Mouse (Mus musculus) lung, adult 2 months (tissue): Measurements from ENCODE around the gene Hic1. TPM values are rescaled to one million over a fixed set of nuclear protein-coding genes. Genes with fewer than 3 reads are reported as not detected.
A peak's percentile ranks its signal among the peaks of the same experiment; 100 is the strongest.
"Not testable (repeated sequence)": the region's sequence is repeated elsewhere in the genome, so short reads cannot be mapped to it uniquely, and the experiment has no call there.

Experiments used
- DNase-seq: peaks from one replicate; pipeline ENCODE4 v3.0.0; 2022
- H3K4me1 ChIP-seq: fragments of 200-500 bp; 2 replicates; pipeline ENCODE4 v1.6.1; 2011; ENCODE audit warnings: low read length; ENCODE audit not compliant: control insufficient read depth, insufficient read depth
- H3K4me3 ChIP-seq: fragments of 200-500 bp; replicated peaks from 2 replicates; pipeline ENCODE3; 2011; ENCODE audit warnings: low read depth, mild to moderate bottlenecking, control low read depth, low read length; ENCODE audit errors: extremely low read depth
- CTCF ChIP-seq: fragments of 200-500 bp; IDR thresholded peaks from 2 replicates; pipeline ENCODE4 v1.5.1; 2011; ENCODE audit warnings: mild to moderate bottlenecking, low read length, control low read depth; ENCODE audit not compliant: insufficient read depth
- POLR2A ChIP-seq: fragments of 200-500 bp; IDR thresholded peaks from 2 replicates; pipeline ENCODE4 v1.6.1; 2011; ENCODE audit warnings: low read depth, mild to moderate bottlenecking, control low read depth, low read length, borderline replicate concordance; ENCODE audit errors: extremely low read depth
- WGBS: fragments of 180-500 bp; shearing (Covaris S2); methylation state at CpG from one replicate; pipeline ENCODE4 v1.1.7; 2018; 5-methylcytosine and 5-hydroxymethylcytosine counted together
- polyA plus RNA-seq: library from polyadenylated mRNA; depleted of rRNA; stranded (reverse); fragments of >200 nt; gene quantifications from 2 replicates; pipeline ENCODE4 v1.2.3, GENCODE M21; 2012

Hic1 gene
- polyA plus RNA-seq, 1 experiment = 21.4 TPM

DNA sequence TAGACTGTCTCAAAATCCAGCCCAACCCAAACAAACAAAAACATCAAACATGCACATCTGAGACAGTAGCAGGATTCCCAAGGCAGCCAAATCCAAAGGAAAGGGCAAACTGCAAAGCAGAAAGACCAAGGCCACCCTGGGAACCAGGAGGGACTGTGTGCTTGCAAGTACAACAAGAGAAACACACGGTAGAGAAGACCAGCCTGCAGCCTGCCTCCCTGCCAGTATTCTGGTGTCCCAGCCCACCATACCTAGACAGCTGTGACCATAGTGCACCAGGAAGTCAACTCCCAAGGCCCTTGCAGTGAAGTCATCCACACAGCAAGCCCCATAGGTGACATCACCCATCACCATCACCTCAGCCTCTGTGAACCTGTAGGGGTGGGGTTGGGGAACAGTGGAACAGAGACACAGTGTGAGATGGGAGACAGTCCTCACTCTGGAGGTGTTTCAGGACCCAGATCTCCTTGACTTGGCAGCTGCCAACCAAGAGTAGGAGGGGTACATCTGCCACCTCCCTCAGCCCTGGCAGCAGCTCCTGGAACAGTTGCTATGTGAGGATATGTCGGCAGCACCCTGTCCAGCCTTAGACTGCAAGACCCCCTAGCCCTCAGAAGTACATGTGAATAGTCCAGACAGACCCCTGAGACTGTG is 14.7 kb upstream of the Hic1 start:
- DNase-seq = no peak
- WGBS = 71% methylated on average over 2 of the region's 2 CpGs

DNA sequence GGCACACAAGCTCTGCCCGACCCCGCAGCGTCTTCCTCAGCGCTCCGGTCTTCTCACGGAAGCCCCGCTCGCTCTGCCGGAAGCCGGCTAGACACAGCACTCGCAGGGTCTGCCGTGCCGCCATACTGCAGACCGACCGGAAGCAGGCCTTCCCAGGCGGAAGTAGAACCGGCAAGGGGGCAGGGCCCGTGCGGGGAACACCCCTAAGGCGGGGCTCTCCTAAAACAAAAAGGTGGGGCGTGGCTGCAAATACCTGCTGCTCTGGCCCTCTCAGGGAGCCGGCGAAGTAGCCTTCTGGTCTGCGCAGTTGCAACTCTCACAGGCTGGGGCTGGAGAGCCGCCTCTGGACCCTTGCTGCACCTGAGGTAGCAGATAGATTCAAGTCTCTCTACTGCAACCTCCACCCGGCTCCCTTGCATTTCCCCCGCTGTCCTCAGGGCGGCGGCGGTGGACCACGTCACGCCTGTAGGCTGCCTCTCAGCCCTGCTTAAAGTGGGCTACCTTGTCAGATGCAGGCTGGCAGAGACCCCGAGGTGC is 9.4 kb upstream of the Hic1 start, which contains the start of gene Ovca2:
TSS of gene Ovca2 (minus strand) at position 164 of the 537 bp plus-strand sequence.
- no peaks in the 10 kb centered on the region; the same call in 1 of the 2 replicates for H3K4me1 ChIP-seq
- DNase-seq = peak; percentile 90
- TF ChIP-seq CTCF = peak; percentile 67
- TF ChIP-seq POLR2A = peak; percentile 84
- peak within 1 kb of the TSS; percentile 78 for H3K4me3 ChIP-seq
- under 1% methylated on average over 33 of the region's 33 CpGs for WGBS

More for the DNA sequence above, 14.7 kb upstream of the Hic1 start:
- no peaks in the 10 kb centered on the region for H3K4me1 ChIP-seq
- no peak overlapping the region for H3K4me3 ChIP-seq
- TF ChIP-seq POLR2A (no peak), CTCF (no peak)

DNA sequence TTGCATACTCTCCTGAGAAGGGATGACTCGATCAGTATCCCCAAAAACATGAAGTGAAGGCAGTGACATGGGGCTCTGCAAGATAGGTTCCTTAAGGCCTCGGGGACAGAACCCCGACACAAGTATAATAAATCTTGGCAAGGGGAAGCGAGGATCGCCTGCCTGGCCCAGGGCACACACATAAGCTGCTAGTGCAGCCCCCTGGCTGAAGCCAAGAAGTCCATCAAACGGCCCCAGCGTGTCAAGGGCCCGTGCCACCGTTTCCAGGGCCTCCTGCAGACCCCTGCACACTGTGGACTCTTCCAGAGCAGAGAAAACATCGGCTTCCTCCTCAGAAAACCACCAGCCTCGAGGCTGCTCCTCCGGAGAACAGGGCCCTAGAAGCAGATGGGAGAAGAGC is 8.7 kb upstream of the Hic1 start:
- Histone ChIP-seq H3K4me1 (peaks cover 2% of the 10 kb centered on the region; the same call in 1 of the 2 replicates), H3K4me3 (peak overlapping the region; percentile 78)
- no peak for TF ChIP-seq CTCF
- no peak for TF ChIP-seq POLR2A
- no peak for DNase-seq
- 44% methylated on average over 12 of the region's 12 CpGs for WGBS

DNA sequence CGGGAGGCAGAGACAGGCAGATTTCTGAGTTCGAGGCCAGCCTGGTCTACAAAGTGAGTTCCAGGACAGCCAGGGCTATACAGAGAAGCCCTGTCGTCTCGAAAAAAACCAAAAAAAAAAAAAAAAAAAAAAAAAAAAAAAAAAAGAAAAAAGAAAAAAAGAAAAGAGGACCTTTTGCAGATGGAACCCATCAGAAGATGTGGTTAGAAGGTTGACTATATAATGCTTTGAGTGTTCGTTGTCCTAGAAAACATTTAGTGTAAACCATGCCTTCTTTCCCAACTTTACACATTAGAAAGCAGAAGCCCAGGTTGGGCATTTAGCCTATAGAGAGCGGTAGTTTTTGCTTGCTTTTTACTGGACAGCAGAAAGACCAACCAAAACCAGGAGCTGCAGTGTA is 5.3 kb upstream of the Hic1 start:
- WGBS = 60% methylated on average over 6 of the region's 6 CpGs
- H3K4me1 ChIP-seq, DNase-seq, H3K4me3 ChIP-seq: not testable (repeated sequence)

DNA sequence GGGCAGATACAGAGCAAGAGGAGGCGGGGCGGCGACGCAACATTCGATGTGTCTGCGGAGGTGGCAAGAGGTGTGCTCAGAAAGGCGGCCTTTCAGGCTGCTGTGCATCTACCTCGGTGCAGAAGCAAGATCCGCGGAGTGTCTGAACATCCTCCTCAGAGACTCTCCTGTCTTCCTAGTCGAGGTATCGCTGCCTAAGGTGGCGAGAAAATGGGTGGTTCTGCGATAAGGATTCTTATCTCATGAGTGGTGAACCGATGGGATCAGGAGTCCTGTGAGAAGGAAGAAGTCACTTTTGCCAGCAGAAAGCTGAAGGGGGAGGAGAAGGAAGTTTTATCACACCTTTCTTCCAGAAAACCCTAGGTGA is 4.5 kb upstream of the Hic1 start:
- TF ChIP-seq CTCF (no peak), POLR2A (no peak)
- Histone ChIP-seq H3K4me1 (peaks cover 11% of the 10 kb centered on the region; the same call in 1 of the 2 replicates), H3K4me3 (peak overlapping the region; percentile 54)
- no peak for DNase-seq
- WGBS = 3% methylated on average over 15 of the region's 15 CpGs

DNA sequence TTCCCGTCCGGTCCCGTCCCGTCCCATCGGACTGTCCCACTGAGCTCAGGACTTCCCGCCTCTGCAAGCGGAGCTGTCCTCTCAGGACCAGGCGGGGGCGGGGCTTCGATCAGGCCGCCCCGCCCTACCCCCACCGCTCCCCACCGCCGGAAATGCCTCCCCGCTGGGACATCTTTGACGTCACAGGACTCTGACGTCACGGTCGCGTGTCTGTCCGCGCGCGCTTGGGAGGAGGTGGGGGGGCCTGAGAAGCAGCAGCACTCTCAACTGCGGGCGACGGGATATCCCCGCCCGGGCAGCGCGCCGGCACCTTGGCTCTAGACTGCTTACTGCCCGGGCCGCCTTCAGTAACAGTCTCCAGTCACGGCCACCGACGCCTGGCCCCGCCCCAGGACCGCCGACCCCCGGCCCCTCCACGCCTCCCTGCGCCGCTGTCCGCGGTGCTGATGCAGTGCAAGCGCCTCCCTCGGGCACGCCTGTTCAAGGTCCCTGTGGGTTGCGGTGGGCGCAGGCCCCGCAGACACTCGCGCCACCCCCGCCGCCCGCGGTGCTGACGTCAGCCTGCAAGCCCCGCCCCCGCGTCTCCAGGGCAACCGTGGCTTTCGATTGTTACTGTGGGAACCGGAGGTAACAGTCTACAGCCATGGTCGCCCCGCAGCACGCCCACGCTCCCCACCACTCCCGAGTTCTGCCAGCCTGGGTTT is 3.9 kb upstream of the Hic1 start:
- peaks cover 11% of the 10 kb centered on the region; the same call in 1 of the 2 replicates for H3K4me1 ChIP-seq
- WGBS = 1% methylated on average over 70 of the region's 71 CpGs
- DNase-seq = peak; percentile 78
- TF ChIP-seq POLR2A (no peak), CTCF (no peak)
- H3K4me3 ChIP-seq = peak overlapping the region; percentile 54

DNA sequence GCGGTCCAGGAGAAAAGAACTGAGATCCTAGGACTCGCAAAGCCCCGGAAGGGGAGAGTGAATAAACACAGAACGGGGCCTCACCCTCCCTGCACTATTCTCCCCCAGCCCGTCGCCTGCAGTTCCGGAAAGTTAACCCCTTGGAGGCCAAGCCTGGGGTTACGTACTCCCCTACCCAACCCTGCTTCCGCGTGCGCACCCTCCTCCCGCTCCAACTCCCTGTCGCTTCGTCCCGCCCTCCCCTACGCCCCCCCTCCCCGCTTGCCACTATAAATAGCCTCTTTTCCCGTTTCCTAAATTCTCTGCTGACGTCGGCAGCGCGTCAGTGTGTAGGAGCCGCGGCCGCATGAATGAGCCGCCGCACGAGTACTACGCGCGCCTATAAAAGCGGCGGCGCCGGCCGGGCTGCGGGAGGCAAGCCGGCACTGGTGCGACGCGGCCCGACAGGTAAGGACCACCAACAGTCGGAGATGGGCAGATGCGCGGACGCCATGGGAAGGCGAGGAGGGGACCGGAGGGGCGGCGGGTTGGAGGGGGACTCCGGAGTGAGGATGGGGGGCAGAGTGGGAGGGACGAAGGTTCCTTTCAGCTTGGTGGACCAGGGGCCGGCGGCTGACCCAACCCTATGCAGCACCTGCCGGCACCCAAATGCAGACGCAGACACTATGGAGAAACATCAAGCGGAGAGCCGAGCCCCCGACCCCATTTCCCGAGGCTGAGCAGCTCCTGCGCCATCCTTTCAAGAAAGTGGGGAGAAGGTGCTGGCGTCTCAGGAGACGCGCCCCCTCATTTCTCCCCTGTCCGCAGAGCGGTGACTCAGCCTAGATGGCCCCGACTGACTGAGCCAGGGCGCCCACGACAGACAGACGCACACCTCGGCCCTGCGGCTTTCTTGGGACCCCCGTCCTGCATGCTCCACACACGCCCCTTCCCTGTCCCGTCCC is 3.1 kb upstream of the Hic1 start:
- no peak for TF ChIP-seq POLR2A
- TF ChIP-seq CTCF = no peak
- peak overlapping the region; percentile 39 for H3K4me3 ChIP-seq
- no peak for DNase-seq
- WGBS = under 1% methylated on average over 73 of the region's 75 CpGs
- peaks cover 13% of the 10 kb centered on the region for H3K4me1 ChIP-seq

DNA sequence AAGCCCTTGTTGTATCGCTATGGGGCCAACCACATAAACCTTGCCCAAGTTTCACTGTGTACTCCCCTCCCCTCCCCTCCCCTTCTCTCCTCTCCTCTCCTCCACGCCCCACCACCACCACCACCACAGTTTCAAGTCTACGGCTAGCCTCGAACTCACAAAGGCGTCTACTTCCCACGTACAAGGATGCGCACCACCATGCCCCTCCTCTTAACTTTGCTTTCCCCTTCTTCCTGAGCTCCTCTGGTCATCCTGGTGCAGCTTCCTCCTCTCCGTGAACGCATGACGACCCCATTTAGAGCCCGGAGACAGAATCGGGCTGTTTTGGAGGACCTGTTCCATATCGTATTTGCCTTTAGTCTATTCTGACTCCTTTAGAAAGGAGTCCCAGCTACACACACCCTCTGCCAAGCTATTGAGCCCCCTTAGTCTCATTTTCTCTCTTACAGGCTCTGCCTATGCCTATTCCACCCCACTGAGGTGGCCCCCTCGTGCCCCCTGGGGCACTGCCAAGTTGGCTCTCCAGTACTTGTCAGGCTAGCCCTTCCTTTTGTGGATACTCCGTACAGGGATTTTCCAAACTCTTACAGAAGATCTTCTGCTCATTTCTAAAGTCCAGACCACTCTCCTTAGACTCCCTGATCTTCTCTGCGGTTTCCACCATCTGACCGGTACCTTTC is 2.0 kb upstream of the Hic1 start:
- WGBS = 19% methylated on average over 17 of the region's 17 CpGs
- no peak for TF ChIP-seq POLR2A
- no peak for TF ChIP-seq CTCF
- Histone ChIP-seq H3K4me1 (peaks cover 16% of the 10 kb centered on the region), H3K4me3 (no peak overlapping the region)
- no peak for DNase-seq
